Mouse (Mus musculus): Measurements from ENCODE around the gene Exoc3l4.

- TF ChIP-seq CTCF (IDR thresholded peaks at IDR 0.05; ENCODE audit: borderline replicate concordance, insufficient read depth, low read depth, low read length): no peak
- no peak for TF ChIP-seq POLR2A (IDR thresholded peaks at IDR 0.05; ENCODE audit: borderline replicate concordance, insufficient read depth, low read length)
These were observed 30.8 kb upstream of the Exoc3l4 start for GRCm38 (mm10) chr12:111385883-111386641.

All from cerebellum, adult 2 months (tissue).